Mouse (Mus musculus) neural tube, embryonic 11.5 days (tissue): ENCODE measurements around the gene Sesn3. TPM values are rescaled to one million over a fixed set of nuclear protein-coding genes. Genes with fewer than 3 reads are reported as not detected.

Source experiments
- ATAC-seq: fragments of 200-750 bp; cut with Nextera tagmentation; 2 replicates; pipeline ENCODE4 v1.8.0; 2017; ENCODE audit warnings: moderate number of reproducible peaks, mild to moderate bottlenecking, moderate TSS enrichment, moderate library complexity; ENCODE audit not compliant: insufficient read depth, low FRiP score, low TSS enrichment
- DNase-seq: peaks from one replicate; pipeline ENCODE4 v3.0.0-alpha.2; 2015; ENCODE audit warnings: low spot score
- H3K27ac ChIP-seq: fragments of 300-500 bp; sonication (generic); 2 replicates; pipeline ENCODE4 v1.5.1; 2014; ENCODE audit warnings: low read depth, mild to moderate bottlenecking, low read length
- H3K27me3 ChIP-seq: fragments of 300-500 bp; sonication (generic); 2 replicates; pipeline ENCODE4 v1.6.1; 2014; ENCODE audit warnings: mild to moderate bottlenecking, low read length, mixed read lengths; ENCODE audit not compliant: control insufficient read depth, insufficient read depth
- H3K36me3 ChIP-seq: fragments of 300-500 bp; sonication (generic); 2 replicates; pipeline ENCODE4 v1.6.1; 2014; ENCODE audit warnings: mild to moderate bottlenecking, low read length, moderate library complexity, mixed read lengths; ENCODE audit not compliant: control insufficient read depth, insufficient read depth
- H3K4me1 ChIP-seq: fragments of 300-500 bp; sonication (generic); 2 replicates; pipeline ENCODE4 v1.6.1; 2014; ENCODE audit warnings: low read length, mixed read lengths; ENCODE audit not compliant: control insufficient read depth, insufficient read depth
- H3K4me2 ChIP-seq: fragments of 300-500 bp; sonication (generic); 2 replicates; pipeline ENCODE4 v1.6.1; 2014; ENCODE audit warnings: low read depth, mild to moderate bottlenecking, moderate library complexity
- H3K4me3 ChIP-seq: fragments of 300-500 bp; sonication (generic); 2 replicates; pipeline ENCODE4 v1.5.1; 2014; ENCODE audit warnings: low read depth, low read length
- H3K9ac ChIP-seq: fragments of 300-500 bp; sonication (generic); 2 replicates; pipeline ENCODE4 v1.6.1; 2014; ENCODE audit warnings: mild to moderate bottlenecking, low read length
- H3K9me3 ChIP-seq: fragments of 300-500 bp; sonication (generic); 2 replicates; pipeline ENCODE4 v1.6.1; 2016; ENCODE audit warnings: low read length; ENCODE audit not compliant: control insufficient read depth
- WGBS: fragments of 180-500 bp; shearing (Covaris S2); extraction: QIAGEN DNeasy Blood & Tissue Kit; methylation state at CpG from one replicate; pipeline ENCODE4 v1.1.7; 2014; 5-methylcytosine and 5-hydroxymethylcytosine counted together
- polyA plus RNA-seq: library from polyadenylated mRNA; unstranded; fragments of >200 nt; fragmentation: Nextera tagmentation; extraction: Ambion mirVana; gene quantifications from 2 replicates; pipeline ENCODE4 v1.2.1, GENCODE M21; 2014

Gene Sesn3
- polyA plus RNA-seq, 1 experiment from 2014 or later, result 17.2 TPM

GRCm38 (mm10) chr9:14246016-14246799 lies 28.7 kb upstream of the Sesn3 start:
- Histone ChIP-seq H3K4me1 (no peaks in the 10 kb centered on the region; the same call in 1 of the 2 replicates), H3K9me3 (no peaks in the 10 kb centered on the region), H3K9ac (no peak overlapping the region), H3K27me3 (no peaks in the 10 kb centered on the region), H3K4me3 (no peak overlapping the region), H3K4me2 (no peak overlapping the region), H3K36me3 (no peaks in the 10 kb centered on the region), H3K27ac (no peak overlapping the region)
- peak; percentile 62 for DNase-seq
- 24% methylated on average over 11 of the region's 11 CpGs for WGBS
- peak; percentile 72 for ATAC-seq

GRCm38 (mm10) chr9:14247480-14248208 lies 27.2 kb upstream of the Sesn3 start:
- no peak overlapping the region for H3K4me3 ChIP-seq
- no peaks in the 10 kb centered on the region for H3K36me3 ChIP-seq
- no peak overlapping the region for H3K4me2 ChIP-seq
- H3K27ac ChIP-seq, result no peak overlapping the region
- H3K9me3 ChIP-seq, result no peaks in the 10 kb centered on the region
- no peaks in the 10 kb centered on the region for H3K27me3 ChIP-seq
- H3K4me1 ChIP-seq, result no peaks in the 10 kb centered on the region; the same call in 1 of the 2 replicates
- H3K9ac ChIP-seq, result no peak overlapping the region
- DNase-seq, result no peak
- WGBS, result 84% methylated on average over 12 of the region's 12 CpGs
- ATAC-seq, result no peak

GRCm38 (mm10) chr9:14248209-14248596 lies 26.7 kb upstream of the Sesn3 start:
- Histone ChIP-seq H3K27me3 (no peaks in the 10 kb centered on the region), H3K4me1 (no peaks in the 10 kb centered on the region; the same call in 1 of the 2 replicates), H3K9ac (no peak overlapping the region), H3K27ac (no peak overlapping the region), H3K4me2 (no peak overlapping the region), H3K9me3 (no peaks in the 10 kb centered on the region), H3K36me3 (no peaks in the 10 kb centered on the region), H3K4me3 (no peak overlapping the region)
- DNase-seq (no peak), ATAC-seq (no peak)
- 84% methylated on average over 3 of the region's 3 CpGs for WGBS

GRCm38 (mm10) chr9:14261150-14261549 lies 13.7 kb upstream of the Sesn3 start:
- Histone ChIP-seq H3K4me2 (no peak overlapping the region), H3K36me3 (no peaks in the 10 kb centered on the region), H3K9me3 (no peaks in the 10 kb centered on the region), H3K27ac (no peak overlapping the region), H3K27me3 (no peaks in the 10 kb centered on the region), H3K4me1 (no peaks in the 10 kb centered on the region), H3K4me3 (no peak overlapping the region), H3K9ac (no peak overlapping the region)
- WGBS, result 75% methylated on average over 3 of the region's 3 CpGs
- ATAC-seq (no peak), DNase-seq (no peak)

- H3K36me3 ChIP-seq, result no peaks in the 10 kb centered on the region
- 75% methylated on average over 4 of the region's 4 CpGs for WGBS
These were observed 12.3 kb upstream of the Sesn3 start for GRCm38 (mm10) chr9:14262568-14262972.

DNA sequence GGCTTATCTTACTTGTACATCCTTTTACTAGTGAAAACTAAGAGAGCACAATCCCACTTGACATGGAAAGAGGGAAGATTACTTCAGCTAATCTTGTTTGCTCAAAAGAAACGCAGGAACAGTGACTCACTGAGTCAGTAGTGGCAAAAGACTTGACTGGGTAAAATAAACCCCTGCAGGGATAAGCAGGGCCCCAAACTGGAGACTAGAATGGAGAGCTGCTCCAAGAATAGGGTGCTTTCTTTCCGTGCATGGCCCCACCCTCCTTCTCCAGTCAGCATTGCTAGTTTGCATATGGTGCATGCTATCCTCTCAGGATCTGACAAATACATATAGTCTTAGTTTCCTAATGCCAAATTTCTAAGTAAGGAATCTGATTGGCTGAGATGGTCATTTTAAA lies 8.4 kb upstream of the Sesn3 start:
- no peak for DNase-seq
- H3K4me3 ChIP-seq, result no peak overlapping the region
- H3K27ac ChIP-seq, result no peak overlapping the region

More at GRCm38 (mm10) chr9:14262568-14262972, 12.3 kb upstream of the Sesn3 start:
- Histone ChIP-seq H3K27me3 (no peaks in the 10 kb centered on the region), H3K9ac (no peak overlapping the region), H3K4me3 (no peak overlapping the region), H3K4me2 (no peak overlapping the region), H3K27ac (no peak overlapping the region), H3K9me3 (no peaks in the 10 kb centered on the region), H3K4me1 (no peaks in the 10 kb centered on the region)
- no peak for ATAC-seq
- no peak for DNase-seq

GRCm38 (mm10) chr9:14268578-14268977 lies 6.3 kb upstream of the Sesn3 start:
- 80% methylated on average over 2 of the region's 2 CpGs for WGBS
- H3K4me3 ChIP-seq, result no peak overlapping the region
- H3K4me2 ChIP-seq, result no peak overlapping the region

More for the DNA sequence above, 8.4 kb upstream of the Sesn3 start:
- Histone ChIP-seq H3K36me3 (no peaks in the 10 kb centered on the region), H3K27me3 (no peaks in the 10 kb centered on the region), H3K4me1 (no peaks in the 10 kb centered on the region), H3K4me2 (no peak overlapping the region), H3K9ac (no peak overlapping the region), H3K9me3 (no peaks in the 10 kb centered on the region)
- 41% methylated on average over 2 of the region's 2 CpGs for WGBS
- ATAC-seq, result no peak

DNA sequence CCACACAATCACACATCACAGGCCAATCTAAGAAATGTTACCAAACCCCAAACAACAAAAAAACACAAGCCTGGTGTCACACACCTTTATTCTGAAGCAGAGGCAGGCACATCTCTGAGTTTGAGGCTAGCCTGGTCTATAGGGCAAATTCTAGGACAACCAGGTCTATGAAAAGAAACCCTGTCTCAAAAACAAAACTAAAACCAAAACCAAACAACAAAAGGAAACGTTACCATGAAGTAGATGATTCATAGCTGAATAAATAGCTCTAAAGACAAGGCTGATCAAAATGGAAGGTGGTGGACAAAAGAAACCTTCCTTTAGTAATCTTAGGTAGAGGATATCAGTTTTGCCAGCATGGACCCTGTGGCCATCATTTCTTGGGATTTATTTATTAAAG lies 1.9 kb upstream of the Sesn3 start:
- DNase-seq (no peak), ATAC-seq (no peak)
- H3K4me3 ChIP-seq, result no peak overlapping the region
- no peak overlapping the region for H3K27ac ChIP-seq
- no peak overlapping the region for H3K9ac ChIP-seq
- H3K27me3 ChIP-seq, result no peaks in the 10 kb centered on the region
- H3K9me3 ChIP-seq, result no peaks in the 10 kb centered on the region
- no peak overlapping the region for H3K4me2 ChIP-seq
- no peaks in the 10 kb centered on the region for H3K4me1 ChIP-seq
- H3K36me3 ChIP-seq, result no peaks in the 10 kb centered on the region
- 81% methylated on average over 1 of the region's 1 CpGs for WGBS

More at GRCm38 (mm10) chr9:14268578-14268977, 6.3 kb upstream of the Sesn3 start:
- H3K9me3 ChIP-seq, result no peaks in the 10 kb centered on the region
- H3K36me3 ChIP-seq, result no peaks in the 10 kb centered on the region
- ATAC-seq, result no peak
- H3K9ac ChIP-seq, result no peak overlapping the region
- no peaks in the 10 kb centered on the region for H3K4me1 ChIP-seq
- no peaks in the 10 kb centered on the region for H3K27me3 ChIP-seq
- no peak overlapping the region for H3K27ac ChIP-seq
- DNase-seq, result no peak
